Mouse (Mus musculus) right cerebral cortex, adult 18-20 months (tissue): Measurements from ENCODE around the gene Rbpj.
"Not testable (repeated sequence)": the region's sequence is repeated elsewhere in the genome, so short reads cannot be mapped to it uniquely, and the experiment has no call there.

Source experiments
- DNase-seq: peaks from one replicate; pipeline ENCODE4 v3.0.0; 2022; ENCODE audit warnings: mixed read lengths

The Rbpj gene

DNA sequence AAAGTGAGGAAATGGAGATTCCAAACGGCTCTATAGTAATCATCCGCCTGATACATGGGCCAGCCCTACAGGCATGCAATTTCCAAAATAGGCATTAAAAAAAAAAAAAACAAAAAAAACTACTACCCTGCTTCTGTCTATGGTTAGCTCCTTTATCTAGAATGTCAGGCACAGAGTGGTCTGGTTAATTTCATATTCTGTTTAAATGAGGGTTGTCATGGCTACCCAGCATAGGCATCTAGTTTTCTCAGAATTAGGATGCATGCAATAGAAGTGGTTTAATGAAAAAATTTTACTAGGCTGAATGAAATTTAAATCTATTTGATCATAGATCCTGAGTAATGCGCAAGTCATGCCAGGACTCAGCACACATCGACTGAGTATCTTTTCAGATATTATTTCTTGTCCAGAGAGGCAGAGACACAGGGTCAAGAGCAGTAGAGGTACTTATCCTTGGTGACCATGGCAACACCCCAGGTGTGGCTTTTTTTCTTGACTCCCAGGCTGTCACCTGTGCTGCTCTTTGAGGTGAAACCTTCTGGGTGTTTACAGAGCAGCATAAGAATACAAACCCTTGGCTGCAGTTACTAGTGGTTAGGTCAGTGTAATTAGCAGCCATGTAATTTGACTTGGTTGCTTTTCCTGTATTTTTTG lies 49.1 kb downstream of the Rbpj start:
- no peak for DNase-seq

DNA sequence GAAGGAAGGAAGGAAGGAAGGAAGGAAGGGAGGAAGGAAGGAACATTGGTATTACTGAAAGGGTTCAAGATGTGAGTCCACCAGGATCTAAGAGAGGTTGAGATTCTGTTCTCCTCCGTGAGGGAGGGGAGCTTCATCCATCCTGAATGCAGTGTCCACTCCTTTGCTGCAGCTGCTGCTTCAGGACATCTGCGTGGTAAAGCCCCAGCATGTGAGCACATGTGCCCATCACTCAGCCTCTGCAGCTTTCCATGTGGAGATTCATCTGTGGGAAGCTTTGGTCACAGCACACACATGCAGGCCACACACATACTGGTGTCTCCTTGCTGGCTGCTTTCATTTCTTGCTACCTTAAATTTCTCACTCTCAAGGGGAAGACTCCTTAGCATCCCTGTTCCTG lies 50.5 kb downstream of the Rbpj start:
- DNase-seq: no peak

DNA sequence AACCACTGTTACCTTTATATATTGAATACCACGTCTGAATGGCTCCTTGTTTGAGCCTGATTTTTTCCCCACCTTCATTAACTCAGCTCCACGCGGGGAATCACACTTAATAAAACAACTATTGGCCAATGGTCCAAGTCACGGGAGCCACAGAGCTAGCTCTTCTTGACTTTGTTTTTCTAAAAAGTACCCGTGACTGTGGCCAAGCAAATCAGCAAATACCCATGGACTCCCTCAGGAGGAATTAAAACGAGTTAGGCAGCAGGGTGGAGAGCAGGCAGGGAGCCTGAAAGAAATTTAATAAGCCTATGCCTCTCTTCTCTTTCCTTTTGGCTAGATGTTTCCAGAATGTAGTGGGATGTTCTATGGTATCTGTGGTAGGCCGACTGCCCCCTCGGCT lies 51.9 kb downstream of the Rbpj start:
- no peak for DNase-seq

DNA sequence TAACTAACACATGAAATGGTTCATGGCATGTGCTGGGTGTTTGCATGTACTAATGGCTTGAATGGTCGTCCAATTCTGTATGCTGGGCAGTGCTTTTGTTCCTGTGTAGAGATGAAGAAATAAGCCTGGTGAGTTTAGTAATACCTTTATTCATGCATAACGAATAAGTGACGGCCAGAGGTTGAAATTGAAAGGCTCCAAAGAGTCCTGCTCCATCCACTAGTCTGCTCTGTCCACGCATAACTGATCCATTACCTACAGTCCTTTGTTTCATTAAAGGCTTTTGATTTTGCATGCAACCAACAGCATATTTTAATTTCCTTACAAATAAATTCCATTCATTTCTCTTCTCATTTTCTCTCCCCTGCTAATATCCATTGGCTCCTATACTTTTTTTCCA lies 53.2 kb downstream of the Rbpj start:
- no peak for DNase-seq

DNA sequence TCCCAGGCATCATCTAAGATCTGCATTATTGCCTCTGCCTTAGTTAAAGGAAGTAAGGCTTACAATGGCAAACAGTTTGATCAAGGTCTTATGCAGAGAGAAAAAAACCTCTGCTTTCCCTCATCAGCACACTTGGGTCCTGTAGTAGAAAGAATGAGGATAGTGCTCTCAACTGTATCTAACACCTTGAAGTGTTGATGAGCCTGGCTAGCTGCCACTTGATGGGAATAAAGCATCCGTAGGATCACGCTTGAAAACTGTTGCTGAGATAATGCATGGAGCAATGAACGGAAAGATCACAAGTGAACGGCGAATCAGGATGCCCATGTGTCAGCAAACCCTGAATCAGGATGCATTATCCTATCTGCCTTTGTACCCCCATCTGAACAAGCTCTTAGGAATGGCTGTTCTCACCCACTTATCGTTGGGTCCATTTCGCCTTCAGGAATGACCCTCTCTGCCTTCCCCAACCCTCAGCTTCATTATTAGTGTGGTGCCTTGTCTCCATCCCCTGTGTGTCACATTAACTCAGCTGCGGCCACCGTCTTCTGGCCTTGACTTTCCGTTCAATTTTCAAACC lies 54.1 kb downstream of the Rbpj start:
- DNase-seq: no peak

DNA sequence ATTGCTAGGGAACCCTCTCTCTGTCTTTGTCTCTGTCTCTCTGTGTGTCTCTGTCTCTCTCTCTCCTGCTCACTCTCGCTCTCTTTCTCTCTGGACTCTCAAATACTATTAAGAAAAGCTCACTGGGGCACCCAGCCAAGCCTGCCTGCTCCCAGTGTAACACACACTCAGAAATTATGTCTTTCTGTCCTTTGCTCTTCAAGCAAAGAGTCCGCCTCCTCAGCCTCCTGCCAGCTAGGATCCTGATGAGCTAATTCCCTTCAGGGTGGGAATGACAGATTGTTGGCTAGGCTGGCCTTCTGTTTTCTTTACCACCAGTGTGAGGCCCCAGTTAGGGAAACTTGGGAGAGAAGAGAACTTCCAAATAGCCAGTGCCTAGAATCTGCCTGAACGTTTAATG lies 57.1 kb downstream of the Rbpj start:
- peak; percentile 57 for DNase-seq

DNA sequence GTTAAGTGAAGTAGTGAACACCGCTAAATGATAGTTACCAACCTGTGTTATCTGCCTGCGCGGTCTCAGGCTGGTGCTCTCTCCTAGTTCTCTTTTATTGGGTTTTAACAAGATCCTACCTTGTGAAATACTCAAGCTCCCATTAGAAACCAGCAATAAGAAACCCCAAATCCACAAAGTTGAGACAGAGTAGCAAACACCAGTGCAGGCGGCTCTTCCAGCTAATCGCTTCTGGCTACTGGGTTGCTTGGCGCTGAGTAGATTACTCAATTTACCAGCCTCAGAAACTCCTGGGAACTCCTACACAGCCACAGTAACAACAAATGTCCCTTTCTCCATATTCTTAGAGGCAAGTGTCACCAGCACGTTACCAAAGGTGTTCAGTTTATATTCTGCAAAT lies 58.2 kb downstream of the Rbpj start:
- no peak for DNase-seq

DNA sequence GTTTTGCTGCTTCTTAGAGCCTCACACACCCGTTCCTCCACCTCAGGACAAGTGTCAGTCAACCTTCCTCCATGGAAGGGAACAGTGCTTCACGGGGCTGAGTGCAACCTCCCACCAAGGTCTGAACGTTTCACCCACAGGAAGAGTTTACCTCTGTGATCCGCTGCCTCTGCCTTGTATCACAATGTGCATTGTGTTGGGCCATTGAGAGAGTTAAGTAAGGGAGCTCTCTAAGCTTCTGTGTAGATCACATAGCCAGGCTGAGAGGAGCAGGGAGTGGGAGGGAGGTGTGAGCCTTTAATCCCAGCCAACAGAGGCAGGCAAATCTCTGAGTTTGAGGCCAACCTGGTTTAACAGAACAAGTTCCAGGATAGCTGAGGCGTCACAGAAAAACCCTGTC lies 58.9 kb downstream of the Rbpj start:
- no peak for DNase-seq

DNA sequence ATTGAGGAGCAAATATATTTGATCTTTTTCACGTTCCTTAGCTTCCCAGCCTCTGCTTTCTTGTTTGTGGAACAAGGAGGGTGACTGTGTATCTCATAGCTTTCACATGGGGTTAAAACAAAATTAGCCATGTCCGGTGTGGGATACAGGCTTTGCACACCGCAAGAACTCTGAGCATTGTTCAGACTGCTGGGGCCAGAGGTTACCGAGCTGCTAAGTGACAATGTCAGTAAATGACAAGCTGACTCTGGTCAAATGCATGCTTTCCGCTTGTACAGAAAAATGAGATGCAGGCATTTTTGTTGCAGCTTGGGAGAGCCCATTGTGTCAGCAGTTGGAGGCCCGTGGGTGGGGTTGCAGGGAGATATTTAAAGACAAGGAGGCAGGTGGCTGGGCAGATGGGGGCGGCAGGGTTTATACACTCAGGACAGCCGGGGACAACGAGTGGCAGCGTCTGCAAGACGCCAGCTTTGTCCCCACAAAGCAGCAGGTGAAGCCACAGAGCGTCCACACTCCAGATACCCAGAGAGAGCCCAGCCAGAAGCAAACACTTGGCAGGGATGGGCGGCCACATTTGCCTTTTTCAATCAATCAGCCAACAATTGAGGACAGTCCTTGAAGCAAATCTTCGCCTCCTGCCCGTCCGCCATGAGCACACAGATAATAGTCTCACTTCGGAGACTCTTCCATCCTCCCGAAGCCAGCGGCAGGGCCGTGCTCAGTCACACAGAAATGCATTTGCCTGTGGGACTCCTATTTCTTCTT lies 59.5 kb downstream of the Rbpj start:
- peak; percentile 85 for DNase-seq

DNA sequence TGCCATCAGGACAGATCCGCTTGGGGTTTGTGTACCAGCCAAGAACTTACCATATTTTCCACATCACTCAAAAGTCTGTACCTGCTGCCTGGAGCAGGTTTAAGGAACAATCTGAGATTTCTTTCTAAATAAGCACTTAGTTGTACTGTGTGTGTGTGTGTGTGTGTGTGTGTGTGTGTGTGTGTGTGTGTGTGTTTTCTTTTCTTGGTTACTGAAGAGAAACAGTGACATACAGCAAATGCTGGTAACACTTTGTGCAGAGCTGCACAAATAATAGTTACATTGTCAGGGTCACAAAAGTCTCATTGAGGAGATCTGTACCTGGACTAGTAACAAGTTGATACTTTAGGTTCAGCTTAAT lies 60.1 kb downstream of the Rbpj start:
- no peak for DNase-seq

DNA sequence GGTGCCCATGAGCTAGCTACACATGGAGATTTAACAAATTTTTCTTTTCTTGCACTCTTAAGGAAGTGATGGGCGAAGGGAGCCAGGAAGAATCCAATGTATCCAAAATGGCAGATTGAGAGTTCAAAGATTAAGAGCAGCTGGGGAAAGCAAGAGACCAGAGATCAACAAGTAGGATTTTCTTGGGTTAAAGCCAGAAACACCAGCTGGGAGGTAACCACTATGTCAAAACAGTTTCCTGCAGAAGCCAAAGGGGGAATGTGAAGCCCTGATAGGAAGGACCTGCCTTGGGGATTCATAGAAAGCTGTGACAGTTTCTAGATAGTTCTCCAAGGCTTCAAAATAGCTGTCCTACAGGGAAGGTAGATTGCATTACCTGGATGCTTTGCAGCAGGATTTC lies 63.9 kb downstream of the Rbpj start:
- no peak for DNase-seq

DNA sequence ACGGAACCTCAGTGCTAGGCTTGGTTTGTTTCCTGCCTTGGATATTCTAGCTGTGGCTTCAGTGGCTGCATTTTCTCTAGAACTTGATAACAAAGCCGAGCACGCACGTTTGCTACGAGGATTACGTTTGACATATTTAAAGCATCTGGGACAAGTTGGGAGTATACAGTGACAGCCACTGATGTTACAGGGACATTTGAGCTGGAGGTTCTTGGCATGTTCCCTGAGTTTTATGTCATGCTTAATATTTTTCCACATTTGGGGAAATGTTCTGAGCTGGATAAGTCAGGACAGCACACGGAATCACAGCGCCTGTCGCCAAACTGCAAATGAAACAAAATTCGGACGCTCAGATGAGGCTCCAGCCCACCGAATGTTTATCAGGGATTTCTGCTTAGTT lies 69.1 kb downstream of the Rbpj start:
- no peak for DNase-seq

DNA sequence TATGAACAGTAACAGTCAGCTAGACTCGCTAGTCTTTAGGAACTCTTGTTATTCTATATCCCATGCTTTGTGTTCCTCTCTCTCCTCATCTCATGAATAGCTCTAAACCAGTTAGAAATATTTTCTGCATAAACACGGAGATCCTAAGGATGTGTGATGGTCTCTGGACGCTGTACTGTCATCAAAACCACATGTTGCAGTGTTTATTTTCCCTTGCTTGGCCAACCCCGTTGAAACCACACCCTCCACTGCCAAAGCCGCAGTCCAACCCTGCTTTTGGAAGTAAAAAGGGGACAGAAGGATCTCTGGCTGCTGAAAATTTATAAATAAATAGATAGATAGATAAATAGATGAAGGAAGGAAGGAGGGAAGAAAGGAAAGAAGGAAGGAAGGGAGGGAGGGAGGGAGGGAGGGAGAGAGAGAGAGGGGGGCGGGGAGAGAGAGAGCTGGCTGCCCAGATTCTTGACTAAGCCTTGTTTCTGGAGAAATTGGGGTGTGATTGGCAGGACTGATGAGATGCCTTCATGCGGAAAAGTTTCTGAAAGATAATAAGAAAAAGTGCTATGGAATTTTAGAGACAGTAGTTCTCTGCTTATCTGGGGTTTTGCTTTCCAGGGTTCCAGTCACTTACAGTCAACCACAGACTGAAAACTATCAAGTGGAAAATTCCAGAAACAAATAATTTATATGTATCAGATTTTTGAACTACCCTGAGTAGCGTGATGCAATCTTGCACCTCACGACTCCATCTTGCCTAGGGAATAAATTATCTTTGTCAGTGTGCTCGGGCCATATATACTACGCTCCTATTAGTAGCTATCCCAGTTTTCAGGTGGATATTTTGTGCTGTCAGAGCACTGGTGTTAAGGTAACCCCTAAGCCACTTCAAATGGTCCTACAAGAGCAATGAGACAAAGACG lies 70.9 kb downstream of the Rbpj start:
- DNase-seq: no peak

DNA sequence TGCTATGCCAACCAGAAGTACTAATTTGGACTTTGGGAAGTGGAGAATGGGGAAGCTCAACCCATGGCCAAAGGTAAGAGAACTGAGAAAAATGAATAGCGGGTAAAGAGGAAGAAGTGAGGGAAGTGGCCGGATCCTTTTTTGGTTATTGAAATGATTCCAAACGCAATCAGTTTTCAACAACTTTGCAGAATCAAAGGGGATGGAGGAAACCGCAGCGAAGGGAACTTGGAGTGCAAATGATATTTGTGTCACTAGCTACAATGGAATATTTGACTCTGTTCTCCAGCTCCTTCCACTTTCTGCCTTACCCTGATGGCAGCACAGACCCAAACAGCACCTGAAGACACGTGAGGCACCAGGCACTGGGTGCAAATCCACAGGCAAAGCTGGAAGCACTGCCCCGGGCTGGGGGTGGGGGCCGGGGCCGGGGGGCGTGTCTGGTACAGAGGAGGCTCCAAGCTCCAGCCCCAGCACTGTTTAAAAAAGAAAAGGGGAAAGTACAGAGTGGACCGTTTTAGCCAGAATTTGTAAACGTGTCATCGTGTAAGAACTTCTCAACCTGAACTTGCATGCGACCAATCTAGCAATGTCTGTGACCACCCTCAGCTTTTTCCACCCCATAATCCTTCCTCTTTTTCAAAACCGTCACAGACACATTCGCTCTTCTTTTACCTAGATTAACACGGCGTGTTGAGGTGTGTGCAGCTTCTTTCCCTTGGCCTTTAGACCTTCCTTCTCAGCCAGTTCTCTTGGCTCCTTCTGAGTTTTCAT lies 74.1 kb downstream of the Rbpj start:
- DNase-seq: no peak

DNA sequence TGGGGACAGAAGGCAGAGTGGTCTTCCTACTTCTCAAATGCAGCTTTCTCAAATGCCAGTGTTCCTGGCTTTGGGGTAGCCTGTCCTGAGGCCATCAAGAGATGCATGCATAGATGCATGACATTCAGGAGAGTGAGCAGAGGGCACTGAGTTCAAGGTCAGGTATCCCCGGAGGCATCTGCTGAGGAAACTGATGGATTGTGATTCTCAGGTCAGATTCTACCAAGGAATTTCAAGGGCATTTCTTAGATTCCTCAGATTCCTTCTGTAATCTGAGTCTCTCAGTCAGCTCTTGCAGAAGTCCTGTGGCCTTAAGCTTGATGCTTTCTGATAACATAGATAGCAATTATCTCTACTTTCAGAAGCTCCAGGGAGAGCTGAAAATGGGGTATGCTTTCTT lies 76.1 kb downstream of the Rbpj start:
- no peak for DNase-seq

DNA sequence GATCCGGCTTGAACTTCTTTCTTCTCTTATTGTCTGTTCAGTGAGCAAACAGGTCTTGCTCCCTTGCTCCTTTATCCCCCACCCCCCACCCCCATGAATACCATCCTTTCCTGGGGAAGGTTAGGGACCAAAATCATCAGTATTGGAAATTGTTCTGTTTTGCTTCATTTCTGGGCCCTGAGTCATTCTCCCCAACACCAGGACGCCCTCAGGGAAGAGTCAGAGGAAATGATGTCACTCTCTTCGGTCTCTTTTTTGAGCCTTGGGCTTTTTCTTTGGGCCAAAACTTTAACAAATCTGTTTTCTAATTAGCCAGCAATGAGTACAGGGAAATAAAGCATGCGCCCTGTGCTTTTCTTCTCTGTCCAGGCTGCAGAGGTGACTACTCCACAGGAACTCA lies 77.4 kb downstream of the Rbpj start:
- DNase-seq: no peak

DNA sequence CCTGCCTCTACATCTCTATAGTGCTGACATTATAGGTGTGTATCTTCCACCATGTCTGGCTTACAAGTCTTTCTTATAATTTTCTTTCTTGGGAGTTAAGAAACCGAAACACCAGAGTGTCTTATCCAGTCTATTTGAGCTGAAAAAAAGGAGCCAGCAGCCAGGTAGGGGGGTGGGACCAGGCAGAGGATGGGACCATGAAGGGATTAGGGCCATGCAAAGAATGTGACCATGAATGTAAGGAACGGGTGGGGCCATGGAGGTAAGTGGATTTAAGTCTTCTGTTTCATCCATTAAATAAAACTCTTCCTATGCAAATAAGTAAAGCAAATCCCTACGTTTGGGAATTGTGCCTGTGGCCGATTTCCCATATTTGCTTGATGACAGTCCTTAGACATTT lies 78.0 kb downstream of the Rbpj start:
- no peak for DNase-seq

DNA sequence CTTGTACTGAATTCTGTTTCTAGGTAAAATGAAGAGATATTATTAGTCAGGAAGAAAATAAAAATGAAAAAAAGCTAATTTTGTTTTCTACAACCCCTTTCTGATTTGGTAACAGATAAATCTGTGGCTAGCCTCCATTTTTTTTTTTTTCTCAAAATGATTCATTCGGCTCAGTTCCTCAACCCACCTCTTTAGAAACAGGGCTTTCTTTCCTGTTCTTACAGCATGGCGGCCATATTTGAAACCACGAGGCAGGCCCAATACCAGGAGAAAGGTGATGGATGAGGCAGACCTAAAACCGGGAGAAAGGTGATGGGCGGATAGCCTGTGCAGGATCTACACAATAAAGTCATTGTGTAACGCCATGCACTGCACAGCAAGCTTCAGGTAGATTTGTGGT lies 80.5 kb downstream of the Rbpj start:
- DNase-seq: no peak

DNA sequence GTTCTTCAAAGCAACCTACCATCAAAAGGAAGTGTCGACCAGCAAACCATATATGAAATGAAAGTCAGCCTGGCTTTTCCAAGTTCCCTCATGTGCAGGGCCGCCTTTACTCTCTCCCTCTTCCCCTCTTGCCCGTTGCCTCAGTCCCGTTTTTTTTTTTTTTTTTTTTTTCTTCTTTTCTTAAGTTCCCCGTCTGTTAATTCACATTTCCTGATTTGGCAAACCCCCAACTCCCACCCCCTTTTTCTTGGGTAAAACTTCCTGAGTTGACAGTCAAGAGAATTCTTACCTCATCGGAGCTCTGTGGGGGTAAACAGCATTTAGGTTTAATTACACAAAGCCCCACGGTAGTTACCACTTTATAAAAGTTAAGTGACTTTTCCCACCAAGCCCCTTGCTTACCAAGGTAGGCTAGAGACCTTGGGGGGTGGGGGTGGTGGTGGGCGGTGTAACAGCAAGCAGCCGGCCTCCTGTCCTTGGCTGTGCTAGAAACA lies 81.1 kb downstream of the Rbpj start:
- no peak for DNase-seq

DNA sequence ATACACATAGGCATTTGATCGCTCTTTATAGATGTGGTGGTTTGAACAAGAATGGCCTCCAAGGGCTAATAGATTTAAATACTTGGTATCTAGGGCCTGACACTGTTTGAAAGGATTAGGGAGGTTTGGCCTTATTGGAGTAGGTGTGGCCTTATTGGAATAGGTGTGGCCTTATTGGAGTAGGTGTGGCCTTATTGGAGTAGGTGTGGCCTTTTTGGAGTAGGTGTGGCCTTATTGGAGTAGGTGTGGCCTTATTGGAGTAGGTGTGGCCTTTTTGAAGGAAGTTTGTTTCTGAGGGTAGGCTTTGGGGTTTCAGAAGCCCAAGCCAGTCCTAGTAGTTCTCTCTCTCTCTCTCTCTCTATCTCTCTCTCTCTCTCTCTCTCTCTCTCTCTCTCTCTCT lies 84.4 kb downstream of the Rbpj start:
- DNase-seq: not testable (repeated sequence)

DNA sequence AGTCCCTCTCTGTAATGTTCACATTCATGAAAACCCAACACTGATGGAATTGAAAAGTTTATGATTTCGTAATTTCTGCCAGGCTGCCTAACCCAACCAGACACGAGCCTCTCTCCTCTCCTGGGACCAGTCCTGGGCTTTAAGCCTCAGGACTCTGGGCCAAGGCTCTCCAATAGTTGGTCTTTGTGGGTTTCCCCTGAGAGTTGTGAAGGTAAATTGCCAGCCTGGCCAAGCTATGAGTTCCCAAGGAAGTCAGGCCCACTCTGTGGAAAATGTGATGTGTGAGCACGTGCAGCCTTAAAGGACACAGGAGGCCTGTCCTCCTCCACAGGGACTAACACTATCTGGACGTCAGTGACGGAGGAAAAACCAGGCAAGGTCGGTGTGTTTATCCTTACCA lies 85.4 kb downstream of the Rbpj start:
- DNase-seq: no peak

DNA sequence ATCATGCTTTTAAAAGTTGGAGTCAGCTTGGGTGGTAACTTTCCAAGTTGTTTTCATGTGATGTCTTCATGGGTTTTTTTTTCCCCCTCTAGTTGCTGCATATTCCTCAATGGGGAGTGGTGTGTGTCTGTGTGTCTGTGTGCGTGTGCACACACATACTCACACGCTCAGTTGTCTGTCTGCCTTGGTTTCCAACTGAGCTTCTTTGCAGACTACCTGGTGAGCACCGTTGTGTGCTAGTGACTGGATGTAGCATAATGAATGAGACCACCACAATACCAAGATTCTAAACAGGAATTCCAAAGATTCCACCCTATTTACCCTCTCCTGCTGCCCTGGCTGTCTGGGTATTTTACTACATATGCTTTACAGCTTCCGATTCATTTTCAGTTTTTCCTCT lies 86.0 kb downstream of the Rbpj start:
- DNase-seq: no peak

DNA sequence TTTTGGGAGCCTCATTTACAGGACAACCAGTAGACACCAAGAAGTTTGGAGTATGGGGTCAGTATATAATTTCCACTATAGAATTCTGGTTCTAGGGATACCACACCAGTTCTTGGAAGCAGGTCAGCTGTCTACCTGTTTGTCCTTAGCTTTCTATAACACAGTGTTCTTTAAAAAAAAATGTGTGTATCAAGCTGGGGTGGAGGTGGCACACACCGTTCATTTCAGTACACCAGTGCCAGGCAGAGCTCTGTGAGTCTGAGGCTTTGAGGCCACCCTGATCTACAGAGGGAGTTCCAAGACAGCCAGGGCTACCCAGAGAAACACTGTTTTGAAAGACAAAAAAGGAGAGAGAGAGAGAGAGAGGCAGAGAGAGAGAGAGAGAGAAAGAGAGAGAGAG lies 87.3 kb downstream of the Rbpj start:
- DNase-seq: no peak
